ENCODE assay signal across 17 mouse cellular contexts in the genomic region with DNA sequence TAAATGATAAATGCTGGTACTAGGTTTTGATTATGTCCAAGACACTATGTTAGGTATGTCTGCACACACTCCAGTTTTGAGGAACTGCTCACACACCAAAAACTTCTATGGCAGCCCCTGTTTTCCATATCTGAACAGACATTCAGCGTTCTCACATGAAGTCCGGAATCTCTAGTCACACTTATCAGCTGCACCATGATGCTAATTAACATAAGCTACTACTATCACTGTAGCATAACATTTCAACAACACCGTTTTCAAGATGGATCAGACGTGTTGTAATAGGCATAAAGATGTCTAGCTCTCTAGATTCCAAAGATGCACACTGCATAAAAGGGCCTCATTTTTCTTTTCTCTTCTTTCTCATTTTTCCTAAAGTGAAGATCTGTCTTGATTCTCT. TPM values are rescaled to one million over a fixed set of nuclear protein-coding genes. Genes with fewer than 3 reads are reported as not detected.
DNase-seq lines count a peak whose midpoint lies in the region; ATAC-seq lines count a peak whose summit lies in the region.
"Had no signal": no experiment of that assay in that cellular context is flagged by ENCODE, and none has a peak within 500 bp of the region (broad histone marks: within the 10 kb centered on the region; RNA-seq: fewer than 3 reads in every experiment).

No protein-coding gene starts in this region.

- no peak for DNase-seq in B cell, adult 2 months
- DNase-seq in cerebellum, postnatal 10 days: no peak
- DNase-seq: adrenal gland, adult 2 months; adrenal gland, adult 8-10 months; adrenal gland, postnatal 10 days; adrenal gland, postnatal 14 days; adrenal gland, postnatal 25 days; adrenal gland, postnatal 36 days; cerebellum, adult 11 months; cerebellum, adult 11-12 months; cerebellum, adult 18-20 months; cerebellum, adult 2 months had no signal

- peak; percentile 56 for ATAC-seq in megakaryocyte progenitor cell, adult 5-6 weeks (replicated peaks; ENCODE audit: poor library complexity)
- peak; percentile 59 for ATAC-seq in megakaryocyte-erythroid progenitor cell, adult 5-6 weeks (replicated peaks; ENCODE audit: low FRiP score, low TSS enrichment, poor library complexity, severe bottlenecking)
- ATAC-seq: activated CD4-positive, CD25-positive, alpha-beta regulatory T cell, adult 4 months; Patski had no signal

RNA-seq across cellular contexts. Expression of gene Ikzf2, which starts 43.9 kb away (rescaled TPM):
- 5.5 and 13.9 TPM in 2 replicates for total RNA-seq in megakaryocyte progenitor cell, adult 5-6 weeks (2015)
- 6.6 and 17.1 TPM in 2 replicates for total RNA-seq in megakaryocyte progenitor cell, adult 5-6 weeks (2017)
- total RNA-seq in megakaryocyte-erythroid progenitor cell, adult 5-6 weeks (2014; fragmentation: Nextera tagmentation): 13.0 and 23.5 TPM in 2 replicates
- 9.6 and 27.9 TPM in 2 replicates for total RNA-seq in megakaryocyte-erythroid progenitor cell, adult 5-6 weeks (2017)
- total RNA-seq: CH12.LX had no signal
